Mouse (Mus musculus) layer of hippocampus, postnatal 25 days (tissue): Measurements from ENCODE around the gene Il1r1. TPM values are rescaled to one million over a fixed set of nuclear protein-coding genes. Genes with fewer than 3 reads are reported as not detected.

ENCODE experiments used
- DNase-seq, 2 experiments: peaks; one replicate each; pipeline ENCODE4 v3.0.0; 2022; ENCODE audit warnings: mixed read lengths in 2 of 2, low spot score in 1 of 2; ENCODE audit errors: extremely low spot score in 1 of 2
- total RNA-seq, 2 experiments: library from RNA; stranded (reverse); gene quantifications; 2 replicates each; pipeline ENCODE4 v1.2.3; 2021

Il1r1 gene
- total RNA-seq: 1 to 10 TPM; 7.3 to 7.6 TPM

- DNase-seq: no peak
Measured at GRCm38 (mm10) chr1:40224539-40225284, at the start of gene Il1r1. Il1r1 (plus strand) TSS chr1:40225080.

DNA sequence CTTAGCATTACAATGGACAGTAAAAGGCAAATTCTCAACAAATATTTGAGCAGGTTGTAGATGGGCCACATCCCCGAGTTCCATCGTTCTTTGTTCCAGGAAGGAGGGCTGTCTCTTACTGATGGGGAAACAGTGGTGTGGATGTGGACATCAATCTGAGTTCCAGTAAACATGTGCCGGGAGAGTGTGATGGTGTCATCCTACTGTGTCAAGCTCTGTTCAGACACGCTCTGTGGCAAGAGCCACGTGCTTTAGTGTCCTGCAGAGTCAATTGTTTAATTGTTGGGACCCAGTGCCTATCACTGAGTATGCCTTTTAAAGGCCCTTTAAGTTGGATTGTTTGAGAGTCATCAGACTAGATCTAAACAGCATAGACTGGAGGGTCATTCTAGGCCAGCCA, 49.8 kb upstream of the Il1r1 start:
- DNase-seq: no peak

DNA sequence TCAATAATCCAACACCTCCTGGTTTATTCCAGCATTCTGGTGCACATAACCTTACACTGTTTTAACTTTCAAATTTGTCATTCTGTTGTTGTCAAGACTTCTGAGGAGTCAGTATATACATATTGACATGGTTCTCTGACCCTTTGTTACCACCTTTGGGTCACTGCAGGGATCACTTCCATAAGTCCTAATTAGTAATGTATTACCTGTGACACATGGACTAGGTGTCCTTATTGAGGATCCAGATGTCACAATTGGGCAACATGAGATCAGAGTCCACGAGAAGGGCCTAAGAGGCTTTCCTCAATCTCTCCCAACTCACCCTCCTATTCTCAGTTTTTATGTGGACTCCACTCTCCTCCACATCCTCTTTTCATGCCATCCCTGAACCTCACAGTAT, 49.1 kb upstream of the Il1r1 start:
- DNase-seq: no peak

DNA sequence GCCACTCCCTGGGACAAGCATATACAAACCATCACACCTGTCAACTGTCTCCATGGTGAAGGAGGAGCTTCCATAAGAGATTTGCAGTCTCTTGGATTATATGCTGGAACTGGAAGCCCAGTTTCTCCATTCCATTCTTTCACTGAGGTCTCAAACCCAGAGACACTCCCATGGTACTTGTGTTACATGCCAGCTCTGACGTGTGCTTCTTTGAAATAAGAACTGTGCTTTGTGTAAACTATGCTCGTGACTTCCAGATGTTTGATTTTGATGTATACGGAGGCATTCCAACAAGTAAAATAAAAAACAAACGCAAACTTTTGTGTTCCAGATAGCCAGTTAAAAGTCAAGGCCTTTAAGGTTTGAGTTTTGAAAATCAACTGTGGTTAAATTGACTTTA, 45.8 kb upstream of the Il1r1 start:
- DNase-seq: no peak

DNA sequence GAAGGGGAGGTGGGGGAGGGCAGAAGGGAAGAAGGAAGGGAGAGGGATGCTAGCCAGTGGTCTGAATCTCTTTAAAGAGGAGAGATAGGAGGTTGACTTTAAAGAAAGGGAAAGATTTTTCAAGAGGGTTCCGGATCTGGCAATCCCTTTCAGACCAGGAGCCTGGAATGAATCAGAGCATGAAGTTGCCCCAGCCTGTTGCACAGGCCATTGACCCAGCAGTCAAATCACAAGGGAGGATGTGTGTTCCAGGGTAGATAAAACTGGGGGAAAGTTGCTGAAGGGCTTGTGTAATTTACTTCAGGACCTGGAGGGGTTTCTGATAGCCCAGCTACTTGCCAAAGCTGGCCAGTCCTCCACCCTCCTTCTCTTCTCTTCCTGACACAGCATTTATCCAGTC, 45.4 kb upstream of the Il1r1 start:
- DNase-seq: no peak

DNA sequence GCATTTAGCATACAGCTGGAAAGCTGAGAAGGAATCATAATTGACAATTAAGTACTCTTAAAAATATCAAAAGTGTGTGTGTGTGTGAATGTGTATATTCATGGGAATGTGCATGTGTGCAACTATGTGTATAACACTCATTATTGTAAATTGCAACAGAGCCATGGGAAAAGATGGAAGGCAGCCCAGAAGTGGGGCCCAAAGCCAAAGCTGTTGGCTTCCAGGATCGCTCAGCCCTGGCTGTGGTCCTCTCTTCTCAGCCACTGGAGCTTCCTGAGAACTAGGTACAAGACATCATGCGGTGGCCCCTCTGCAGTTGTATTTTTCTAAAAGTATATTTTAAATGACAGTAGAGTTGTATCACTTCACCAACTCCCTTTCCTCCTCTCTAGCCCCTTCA, 44.0 kb upstream of the Il1r1 start:
- DNase-seq: no peak

GRCm38 (mm10) chr1:40181716-40182115, 43.2 kb upstream of the Il1r1 start:
- DNase-seq: no peak

DNA sequence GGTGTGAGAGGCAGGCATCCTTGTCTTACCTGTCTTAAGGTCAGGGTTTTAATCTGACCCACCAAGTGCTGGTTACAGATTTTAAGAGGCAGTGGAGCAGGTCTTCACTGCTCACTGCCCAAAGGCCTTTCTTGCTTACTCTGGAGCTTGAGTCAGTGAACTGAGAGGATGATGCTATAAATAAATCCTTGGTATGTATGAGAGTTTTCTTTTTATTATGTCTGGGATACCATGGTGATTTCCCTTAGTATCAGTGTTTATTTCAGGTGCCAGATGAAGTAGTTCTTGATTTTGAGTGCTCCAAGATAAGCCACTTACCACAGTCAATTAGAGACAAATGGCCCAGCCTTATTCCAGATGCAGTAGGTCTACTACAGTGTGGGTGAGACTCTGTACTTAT, 41.5 kb upstream of the Il1r1 start:
- DNase-seq: no peak

GRCm38 (mm10) chr1:40187961-40188360, 36.9 kb upstream of the Il1r1 start:
- no peak for DNase-seq

GRCm38 (mm10) chr1:40190025-40190424, 34.9 kb upstream of the Il1r1 start:
- no peak for DNase-seq

DNA sequence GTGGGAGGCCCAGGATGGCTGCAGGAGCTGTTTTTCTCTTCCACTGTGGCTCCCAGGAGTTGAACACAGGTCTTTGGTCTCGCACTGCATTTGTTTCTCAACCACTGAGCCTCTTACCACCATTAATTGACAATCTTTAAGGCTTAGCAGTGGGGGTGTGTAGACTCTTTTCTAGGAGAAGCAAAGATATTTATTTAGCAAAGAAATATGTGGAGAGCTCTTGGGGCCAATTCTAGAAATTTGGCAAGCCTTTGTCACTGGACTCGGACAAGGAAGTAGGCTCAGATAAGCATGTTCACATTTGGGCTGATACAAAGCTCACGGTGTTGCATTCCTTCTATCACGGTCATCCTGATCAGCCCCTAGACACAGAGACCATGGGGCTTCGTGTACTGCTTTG, 34.0 kb upstream of the Il1r1 start:
- DNase-seq: no peak

GRCm38 (mm10) chr1:40194279-40194678, 30.6 kb upstream of the Il1r1 start:
- DNase-seq: no peak

GRCm38 (mm10) chr1:40213337-40214159, 11.3 kb upstream of the Il1r1 start:
- DNase-seq: no peak

DNA sequence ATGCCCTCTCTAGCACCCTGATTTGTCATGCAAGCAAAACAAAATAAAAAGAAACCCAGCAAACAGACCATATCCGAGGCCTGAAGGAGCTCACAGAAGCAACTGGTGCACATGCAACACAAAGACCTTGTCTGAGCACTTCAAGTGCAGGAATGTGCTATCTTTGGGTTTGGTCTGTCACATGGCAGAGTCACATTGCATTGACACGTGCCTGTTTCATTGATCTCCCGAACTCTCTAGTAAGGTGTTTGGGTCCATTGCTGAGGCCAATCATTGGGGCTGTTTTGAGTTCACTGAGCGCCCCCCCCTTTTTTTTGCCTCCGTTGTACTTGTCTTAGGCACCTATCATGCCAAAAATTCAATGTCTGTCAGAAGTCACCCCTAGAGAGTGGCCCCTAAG, 7.4 kb upstream of the Il1r1 start:
- no peak for DNase-seq

- no peak for DNase-seq
Measured at GRCm38 (mm10) chr1:40218603-40219002, 6.3 kb upstream of the Il1r1 start.

GRCm38 (mm10) chr1:40220549-40220948, 4.3 kb upstream of the Il1r1 start:
- DNase-seq: no peak

DNA sequence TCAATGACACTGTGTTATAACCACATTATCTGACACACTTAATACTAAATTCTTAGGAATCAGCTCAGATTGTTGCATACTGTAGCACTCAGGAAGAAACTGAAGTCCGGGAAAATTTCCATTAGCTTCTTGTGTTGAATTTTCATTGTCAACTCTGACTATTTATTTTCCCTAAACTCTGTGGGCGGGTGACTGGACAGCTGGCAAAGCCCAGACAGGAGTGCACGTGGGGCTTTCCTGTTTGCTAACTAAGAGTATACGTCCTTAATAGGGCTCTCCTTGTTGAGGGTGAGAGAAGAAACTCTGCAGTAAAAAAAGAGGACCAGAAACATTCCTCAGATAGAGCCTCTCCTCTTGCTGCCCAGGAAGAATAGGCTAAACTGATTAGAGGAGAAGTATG, 3.0 kb upstream of the Il1r1 start:
- DNase-seq: no peak

GRCm38 (mm10) chr1:40222680-40223079, 2.2 kb upstream of the Il1r1 start:
- no peak for DNase-seq

DNA sequence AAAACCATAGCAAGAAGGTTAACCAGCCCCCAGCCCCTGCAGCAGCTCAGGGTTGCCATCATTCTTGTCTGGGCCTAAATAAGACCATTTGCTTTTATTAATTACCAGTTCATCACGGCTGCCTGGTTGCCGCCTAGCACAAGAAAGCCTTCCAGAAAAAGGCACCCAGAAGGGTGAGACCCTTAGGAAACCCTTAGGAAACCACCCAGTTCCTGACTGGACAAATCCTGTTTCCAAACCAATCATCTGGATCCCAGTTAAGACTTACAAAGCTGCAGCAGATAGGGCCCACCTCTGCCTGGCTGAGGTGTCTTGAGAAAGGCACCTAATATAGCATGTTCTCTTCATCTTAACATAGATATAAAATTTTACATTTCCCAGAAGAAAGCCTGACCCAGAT, 1.3 kb upstream of the Il1r1 start:
- no peak for DNase-seq

DNA sequence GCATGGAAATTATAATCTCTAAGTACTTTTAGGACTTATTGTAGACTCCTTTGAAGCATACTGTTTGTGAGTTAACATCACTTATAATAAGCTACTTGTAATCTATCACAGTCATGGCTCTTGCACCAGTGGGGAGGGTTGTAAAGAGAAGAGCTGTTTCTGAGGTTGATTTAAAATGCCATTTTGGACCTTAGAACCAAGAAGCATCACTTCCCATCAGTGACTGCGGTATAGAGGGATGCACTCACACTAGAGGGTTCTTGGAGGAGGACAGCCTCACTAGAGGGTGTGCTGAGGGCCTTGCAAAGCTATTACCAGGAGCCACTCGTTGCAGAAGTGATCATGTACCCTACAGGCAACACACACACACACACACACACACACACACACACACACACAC, 700 bp downstream of the Il1r1 start:
- no peak for DNase-seq

DNA sequence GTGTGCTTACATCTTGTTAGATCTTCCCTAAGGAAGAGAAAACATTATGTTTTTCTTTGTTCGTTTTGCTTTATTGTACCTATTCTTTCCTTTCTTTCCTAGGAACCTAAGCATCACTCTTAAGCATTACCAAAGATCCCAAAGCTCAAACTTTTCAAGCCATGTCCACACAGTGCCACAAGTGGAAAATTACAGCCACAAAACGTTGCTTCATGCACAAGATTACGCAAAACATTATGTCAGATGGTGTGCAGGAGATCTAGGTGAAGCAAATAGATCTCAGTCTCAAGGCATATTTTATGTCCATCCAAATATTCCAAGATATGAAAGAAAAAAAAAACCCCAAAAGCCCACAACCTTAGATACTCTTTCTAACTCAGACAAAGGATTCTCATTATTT, 4.2 kb downstream of the Il1r1 start:
- no peak for DNase-seq

- DNase-seq: no peak
Measured at GRCm38 (mm10) chr1:40229771-40230280, 4.9 kb downstream of the Il1r1 start.
